Mouse (Mus musculus) liver, postnatal 0 days (tissue): ENCODE measurements at regions not wholly inside any gene's neighbourhood (a gene's known extent, or its start where the extent isn't known, plus 50 kb on each side); places are given as distances from the start of the nearest gene placed in this dataset.

Source experiments
- CTCF ChIP-seq: sonication (generic); IDR thresholded peaks from 2 replicates; pipeline ENCODE4 v1.5.1; 2016; ENCODE audit warnings: antibody characterized with exemption, low read depth
- EP300 ChIP-seq: IDR thresholded peaks from 2 replicates; pipeline ENCODE4 v1.6.1; 2016; ENCODE audit warnings: antibody characterized with exemption, low read depth, mild to moderate bottlenecking

DNA sequence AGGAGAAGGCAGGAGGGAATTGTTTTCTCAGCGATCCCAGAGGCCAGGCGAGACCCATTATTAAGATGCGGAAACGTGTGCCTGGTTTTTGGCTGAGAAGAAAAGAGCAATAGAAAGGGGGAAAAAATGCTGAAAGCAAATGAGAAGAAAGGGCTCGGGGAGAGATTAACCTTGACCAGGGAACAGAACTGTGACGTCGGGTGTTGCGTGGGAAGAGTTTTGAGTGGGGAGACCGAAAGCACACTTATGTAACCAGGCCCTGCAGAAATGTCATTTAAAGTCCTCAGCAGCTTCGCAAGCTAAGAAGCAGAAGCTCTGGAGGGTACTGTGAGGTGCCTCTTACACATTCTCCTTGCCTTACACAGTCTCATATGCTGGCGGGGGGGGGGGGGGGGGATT lies 111.0 kb upstream of the Frmd6 start:
- no peak for TF ChIP-seq CTCF
- TF ChIP-seq EP300, result no peak
